Mouse (Mus musculus) myocyte (in vitro differentiated cells): ENCODE results near the gene Coa7.

Experiments used
- E2F4 ChIP-seq: IDR thresholded peaks from one replicate; pipeline ENCODE4 v1.6.1; 2011; ENCODE audit warnings: mild to moderate bottlenecking, control low read depth, moderate library complexity; ENCODE audit not compliant: insufficient read depth
- MYOD1 ChIP-seq, 3 experiments: IDR thresholded peaks; one replicate each; pipeline ENCODE4 v1.6.1; 2011; ENCODE audit warnings: control low read depth in 2 of 3, low read depth in 2 of 3, mild to moderate bottlenecking in 2 of 3, moderate library complexity in 1 of 3; ENCODE audit not compliant: insufficient read length in 2 of 3, control insufficient read depth in 1 of 3
- POLR2A ChIP-seq: IDR thresholded peaks from one replicate; pipeline ENCODE4 v1.6.1; 2011; ENCODE audit warnings: low read depth, mild to moderate bottlenecking, control low read depth, moderate library complexity; ENCODE audit not compliant: insufficient read length

DNA sequence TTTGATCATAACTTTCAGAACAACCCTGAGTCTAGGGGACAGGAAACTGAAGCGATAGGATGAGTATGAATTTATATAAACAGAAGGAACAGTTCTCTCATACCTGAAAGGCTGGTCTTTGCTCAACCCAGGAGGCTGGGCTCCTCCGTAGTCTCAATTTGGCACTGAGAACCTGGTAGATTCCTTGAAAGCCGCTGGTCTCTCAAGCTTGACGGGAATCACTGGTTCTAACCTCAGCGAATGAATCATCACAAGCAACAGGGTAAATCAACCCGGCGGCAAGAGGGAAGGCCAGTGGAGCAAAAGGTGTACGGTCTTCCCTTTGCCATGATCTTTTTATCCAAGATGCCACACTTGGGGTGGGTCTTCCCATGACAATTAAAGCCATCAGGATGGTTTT lies 29.5 kb downstream of the Coa7 start:
- TF ChIP-seq MYOD1 (IDR thresholded peaks at IDR 0.05; ENCODE audit: control insufficient read depth in 1 of 3, insufficient read length in 2 of 3, low read depth in 2 of 3) (no peak), POLR2A (no peak), E2F4 (no peak)
